Mouse (Mus musculus): ENCODE data around the gene Satb2. TPM values are rescaled to one million over a fixed set of nuclear protein-coding genes. Genes with fewer than 3 reads are reported as not detected.

The Satb2 gene
- total RNA-seq, 2 experiments from 2014 or later = 0.35 to 0.36 TPM

DNA sequence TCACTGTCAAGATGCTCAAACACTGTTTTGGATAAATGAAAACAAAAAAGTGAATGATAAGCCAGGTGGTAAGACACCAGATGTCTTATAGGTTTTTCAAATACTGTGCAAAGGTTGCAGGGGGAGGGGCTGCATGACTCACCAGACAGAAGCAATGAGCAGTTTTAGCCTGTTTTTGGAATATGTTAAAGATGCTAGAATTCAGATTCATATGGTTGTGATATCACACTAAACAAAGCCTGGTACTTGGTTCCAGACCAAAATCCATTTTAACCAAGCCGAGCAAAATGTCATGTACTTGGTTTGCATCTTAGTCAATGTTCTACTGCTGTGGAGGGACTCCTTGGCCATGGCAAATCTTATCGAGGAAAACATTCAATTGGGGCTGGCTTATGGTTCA, 227.8 kb downstream of the Satb2 start:
- DNase-seq = no peak
- intact Hi-C loops (cut with DNase I) = no loop called here

DNA sequence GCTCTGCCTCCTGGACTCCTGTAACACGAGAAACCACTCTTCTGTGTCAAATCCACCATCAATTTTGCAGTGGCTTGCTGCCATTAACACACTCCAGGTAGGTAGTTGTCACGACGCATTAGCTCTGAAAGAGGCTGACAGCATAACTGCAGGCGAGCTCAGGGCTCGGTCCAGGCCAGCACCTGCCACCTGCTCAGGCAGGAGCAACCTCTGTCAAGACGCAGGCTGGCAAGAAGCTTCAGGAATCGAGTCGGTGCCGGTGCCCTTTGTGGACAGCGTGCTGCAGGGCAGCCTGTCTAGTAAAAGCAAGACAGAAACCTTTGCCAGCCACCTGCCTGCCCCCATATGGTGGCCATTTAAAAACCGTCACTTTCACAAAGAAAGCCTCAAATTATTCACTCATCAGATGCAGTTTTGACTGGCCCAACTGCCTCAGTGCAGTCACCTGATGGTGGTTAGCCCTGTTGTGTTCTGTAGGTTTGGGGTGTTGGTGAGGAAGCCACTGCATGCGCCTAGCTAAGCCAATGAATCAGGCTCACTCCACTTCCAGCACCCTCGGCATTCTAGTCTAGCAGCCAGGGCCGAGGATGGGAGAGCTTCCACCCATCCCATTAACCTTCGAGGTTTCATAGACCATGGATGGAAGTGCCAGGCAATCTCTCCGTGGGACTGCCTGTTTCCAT, 228.7 kb downstream of the Satb2 start:
- intact Hi-C loops (cut with DNase I) = no loop called here
- no peak for DNase-seq

DNA sequence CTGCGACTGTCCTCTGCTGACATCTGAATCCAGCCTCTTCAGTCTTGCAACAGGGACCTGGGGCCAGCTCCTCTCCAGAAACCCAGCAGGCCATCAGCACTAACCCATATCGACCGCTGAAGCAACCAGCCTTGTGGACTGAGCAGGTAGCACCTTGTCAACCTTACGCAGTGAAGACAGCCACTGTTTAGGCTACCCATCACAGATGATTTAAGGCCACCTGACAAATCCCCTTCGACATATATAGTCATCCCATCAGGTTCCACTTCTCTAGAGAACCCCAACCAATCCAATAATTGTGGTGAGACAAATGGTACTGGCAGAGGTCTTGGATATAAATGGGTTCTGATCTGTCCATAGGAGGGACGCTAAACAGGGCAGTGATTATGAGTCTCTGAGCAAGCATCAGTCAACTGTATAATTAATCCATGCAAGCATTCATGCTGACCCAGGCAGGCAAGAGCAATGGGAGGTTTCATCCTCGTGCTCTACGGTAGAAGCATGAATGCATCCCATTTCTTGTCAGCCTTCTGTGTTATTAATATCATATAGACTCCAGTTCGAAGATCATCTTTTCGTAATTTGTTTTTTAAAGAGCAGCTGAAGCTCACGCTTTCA, 229.5 kb downstream of the Satb2 start:
- no peak for DNase-seq
- intact Hi-C loops (cut with DNase I) = no loop called here

Small RNAs within 50 kb of the gene (microRNA-seq; reads per million reads assigned to microRNA genes)
- gene Gm23943 (ENCODE audit: borderline number of aligned reads in 2 of 2) = 0 reads per million in 2 experiments

Data from heart, postnatal 36 days (tissue).